Mouse (Mus musculus) CD4-positive, CD25-positive, alpha-beta regulatory T cell, adult 4 months (primary cell): ENCODE results near the gene Prkd3. TPM values are rescaled to one million over a fixed set of nuclear protein-coding genes. Genes with fewer than 3 reads are reported as not detected.

Experiments used
- ATAC-seq: one replicate; pipeline ENCODE4 v1.8.0; 2017
- polyA plus RNA-seq, 2 experiments: library from polyadenylated mRNA; unstranded; fragments of 100-300 nt; shearing (Covaris generic); gene quantifications; one replicate each; pipeline ENCODE4 v1.2.1; 2017

The Prkd3 gene
- polyA plus RNA-seq, 2 experiments from 2014 or later = 8.1 to 11.4 TPM

DNA sequence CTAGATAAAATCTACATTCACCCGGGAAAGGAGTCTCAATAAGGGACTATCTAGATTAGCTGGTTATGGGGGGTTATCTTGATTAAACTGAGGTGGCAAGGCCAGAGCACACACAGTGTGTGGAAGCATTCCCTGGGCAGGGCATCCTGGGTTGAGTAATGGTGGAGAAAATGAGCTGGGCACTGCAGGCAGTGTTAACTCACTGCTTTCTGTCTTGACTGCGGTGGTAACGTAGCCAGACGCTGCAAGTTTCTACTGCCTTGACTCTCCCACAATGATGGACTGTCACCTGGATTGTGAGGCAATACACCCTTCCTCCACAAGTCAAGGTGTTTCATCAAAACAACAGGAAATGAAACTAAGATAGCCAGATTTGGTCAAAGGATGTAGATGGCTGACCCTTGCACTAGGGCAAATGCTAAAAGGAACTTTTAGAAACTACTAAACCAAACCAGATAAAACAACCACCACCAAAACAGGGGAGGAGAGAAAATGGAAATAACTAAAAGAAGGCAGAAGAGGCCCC lies 20.8 kb downstream of the Prkd3 start:
- ATAC-seq = peak; percentile 34

DNA sequence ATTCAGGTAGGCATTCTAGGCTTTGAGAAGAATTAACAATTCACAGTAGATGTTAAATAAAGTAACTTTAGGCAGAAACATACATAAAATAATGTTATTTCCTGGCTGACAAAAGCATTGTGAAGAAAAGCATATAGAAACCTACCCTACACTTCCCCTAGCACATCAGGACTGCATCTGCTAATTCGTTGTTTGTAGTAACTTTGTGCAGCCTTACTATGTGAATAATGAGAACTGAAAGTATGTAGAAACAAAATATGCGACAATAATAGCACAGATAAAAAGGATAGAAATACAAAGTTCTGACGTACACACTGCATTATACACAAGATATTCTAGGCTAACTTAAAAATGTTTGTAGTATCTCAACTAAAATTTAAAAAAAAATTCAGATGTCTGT lies 21.4 kb downstream of the Prkd3 start:
- no peak for ATAC-seq

DNA sequence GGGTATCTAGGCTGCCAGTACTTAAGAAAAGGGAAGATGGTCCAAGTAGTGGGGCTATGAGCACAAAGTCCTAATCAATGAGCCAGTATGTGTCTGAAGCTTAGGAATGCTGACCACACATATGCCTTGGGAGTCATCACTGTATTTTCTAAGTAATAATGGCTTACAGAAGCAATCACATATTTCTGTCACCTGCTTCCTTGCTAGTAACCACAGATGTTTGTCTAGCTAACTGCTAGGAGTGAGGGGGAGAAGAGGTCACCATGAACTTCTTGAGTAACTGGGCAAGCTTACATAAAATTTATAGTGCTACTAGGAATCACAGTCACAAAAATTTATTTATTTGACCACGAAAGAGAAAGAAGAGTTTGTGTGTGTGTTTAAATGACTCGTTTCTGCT lies 22.5 kb downstream of the Prkd3 start:
- ATAC-seq = no peak

DNA sequence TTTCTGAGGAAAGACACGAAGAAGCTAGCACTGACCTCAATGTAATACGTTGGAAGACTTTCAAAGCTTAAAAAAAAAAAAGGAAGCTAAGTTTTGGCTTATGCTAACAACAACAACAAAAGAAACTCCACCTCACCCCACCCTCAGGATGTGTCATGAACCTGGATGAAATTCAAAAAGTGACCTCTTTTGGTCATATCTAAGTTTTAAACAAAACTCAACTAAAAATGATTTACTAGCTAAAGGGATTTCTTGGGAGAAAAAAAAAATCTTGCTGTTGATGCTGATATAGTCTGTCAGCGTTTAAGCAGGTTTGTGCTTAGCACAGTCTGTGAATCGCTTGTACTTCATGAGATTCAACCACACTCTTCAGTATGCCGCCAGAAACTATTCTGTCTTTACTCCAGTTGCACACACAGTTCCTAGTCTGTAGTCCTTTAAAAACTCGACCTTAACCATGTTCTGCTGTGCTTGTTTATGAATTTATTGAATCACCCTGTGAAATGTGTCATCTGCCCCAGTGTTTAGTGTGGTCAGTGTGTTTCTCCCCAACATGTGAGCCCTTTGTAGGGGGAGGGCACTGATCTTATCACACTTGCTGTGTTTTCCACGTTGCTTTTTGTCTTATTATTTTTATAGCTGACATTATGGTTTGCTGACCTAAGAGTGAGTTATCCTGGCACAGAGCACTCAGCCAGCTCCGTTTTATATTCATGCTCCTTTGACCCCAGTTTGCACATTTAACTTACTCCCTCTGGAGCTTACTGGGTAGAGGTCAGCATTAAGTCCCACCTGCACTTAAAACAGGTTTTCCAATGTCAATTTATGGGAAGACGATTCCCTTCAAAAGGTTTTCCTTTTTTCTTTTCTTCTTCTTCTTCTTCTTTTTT lies 25.4 kb downstream of the Prkd3 start:
- ATAC-seq = no peak

DNA sequence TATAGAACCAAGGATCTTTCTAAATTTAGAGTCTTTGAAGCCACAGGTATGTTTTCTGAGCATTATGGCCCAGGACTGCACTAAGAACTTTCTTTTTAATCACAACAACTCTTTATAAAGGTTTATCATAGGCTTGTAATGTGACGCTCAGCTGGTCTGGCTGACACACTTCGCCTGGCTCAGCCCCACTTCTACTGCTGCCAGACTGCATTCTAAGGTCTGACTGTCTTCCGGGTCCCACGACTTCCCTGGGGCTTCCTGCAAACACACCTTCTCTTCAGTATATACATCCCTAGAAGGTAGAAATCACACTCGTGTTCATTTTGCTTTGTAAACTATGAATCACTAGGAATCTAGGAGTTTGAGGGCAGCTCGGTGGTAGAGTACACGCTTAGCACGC lies 26.2 kb downstream of the Prkd3 start:
- ATAC-seq = no peak

DNA sequence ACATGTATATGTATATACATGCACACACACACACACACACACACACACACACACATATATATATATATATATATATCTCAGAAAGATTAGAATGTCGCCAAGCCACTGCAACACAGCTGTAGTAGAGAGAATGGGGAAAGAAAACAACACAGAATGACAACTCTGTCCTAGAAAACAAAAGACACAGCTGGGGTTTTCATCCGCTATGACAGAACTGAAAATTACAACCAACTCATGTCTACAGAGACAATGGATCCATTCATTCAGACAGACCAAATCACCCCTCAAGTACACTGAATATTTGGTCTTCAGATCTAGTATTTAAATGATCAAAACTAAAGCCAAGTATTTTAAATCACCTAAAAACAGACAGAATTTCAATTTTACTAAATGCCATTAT lies 26.9 kb downstream of the Prkd3 start:
- ATAC-seq = no peak

DNA sequence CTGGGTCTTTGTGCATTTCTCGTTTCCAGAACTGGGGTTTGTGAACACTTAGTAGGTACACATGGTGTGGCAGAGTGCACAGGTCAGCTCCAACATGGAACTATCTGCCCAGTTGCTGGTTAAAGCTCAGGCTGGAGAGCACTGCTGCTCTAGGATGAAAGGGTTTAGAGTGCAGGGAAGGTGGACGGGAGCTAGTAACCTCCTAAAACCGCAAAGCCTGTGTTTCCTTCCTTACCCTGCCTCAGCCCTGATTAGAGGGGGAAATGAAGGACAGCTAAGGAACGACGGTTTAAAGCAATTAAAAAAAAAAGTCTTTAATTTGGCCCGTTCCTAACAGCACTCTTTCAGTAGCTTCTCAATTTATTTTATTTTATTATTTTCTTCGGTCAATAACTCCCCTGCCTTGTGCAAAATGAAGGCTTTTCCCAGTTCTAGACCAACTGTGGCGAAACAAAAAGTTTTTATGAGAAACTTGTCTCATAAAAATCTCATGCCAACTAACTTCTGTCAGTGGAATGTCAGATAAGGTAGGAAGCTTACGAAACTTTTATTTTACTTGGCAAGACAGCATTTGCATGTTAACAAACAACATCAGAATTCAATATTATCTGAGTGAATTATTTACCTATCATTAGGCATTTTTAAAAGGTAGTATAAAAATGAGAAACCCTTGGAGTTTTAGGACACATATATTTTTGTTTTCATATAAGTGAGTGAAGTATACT lies 28.2 kb downstream of the Prkd3 start:
- ATAC-seq = no peak

DNA sequence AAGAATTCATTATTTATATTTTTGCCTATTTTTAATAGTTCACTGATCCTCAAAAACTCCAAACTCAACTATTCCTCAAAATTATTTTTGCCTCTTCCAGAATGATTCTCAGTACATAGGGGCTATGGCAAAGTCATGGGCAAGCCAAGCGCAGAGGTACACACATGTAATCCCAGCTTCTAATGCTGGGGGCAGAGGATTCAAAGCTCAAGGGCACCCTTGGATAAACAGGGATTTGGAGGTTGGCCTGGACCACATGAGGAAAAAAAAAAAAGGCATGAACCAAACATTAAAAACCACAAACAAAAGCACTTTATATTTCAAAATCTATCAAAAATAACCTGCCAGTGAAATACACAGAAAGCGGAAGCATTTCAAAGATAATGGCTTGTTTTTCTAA lies 29.1 kb downstream of the Prkd3 start:
- ATAC-seq = no peak

DNA sequence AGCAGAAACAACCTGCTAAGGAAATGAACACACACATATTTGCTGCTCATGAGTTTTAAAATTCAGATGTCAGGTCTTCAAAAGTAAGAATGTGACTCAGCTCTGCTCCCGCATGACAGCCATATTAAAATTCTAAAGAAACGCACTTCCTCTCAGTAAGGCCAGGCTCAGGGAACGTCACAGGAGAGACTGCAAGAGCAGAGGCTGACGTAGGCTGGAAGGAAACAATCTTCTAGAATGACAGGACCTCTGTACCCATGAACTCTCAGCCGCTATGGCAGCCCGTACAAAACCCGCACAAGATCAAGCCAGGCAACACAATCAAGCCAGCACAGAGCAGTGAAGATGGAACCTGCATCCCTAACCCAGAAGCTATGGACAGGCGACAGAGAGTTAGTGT lies 31.6 kb downstream of the Prkd3 start:
- peak; percentile 54 for ATAC-seq

DNA sequence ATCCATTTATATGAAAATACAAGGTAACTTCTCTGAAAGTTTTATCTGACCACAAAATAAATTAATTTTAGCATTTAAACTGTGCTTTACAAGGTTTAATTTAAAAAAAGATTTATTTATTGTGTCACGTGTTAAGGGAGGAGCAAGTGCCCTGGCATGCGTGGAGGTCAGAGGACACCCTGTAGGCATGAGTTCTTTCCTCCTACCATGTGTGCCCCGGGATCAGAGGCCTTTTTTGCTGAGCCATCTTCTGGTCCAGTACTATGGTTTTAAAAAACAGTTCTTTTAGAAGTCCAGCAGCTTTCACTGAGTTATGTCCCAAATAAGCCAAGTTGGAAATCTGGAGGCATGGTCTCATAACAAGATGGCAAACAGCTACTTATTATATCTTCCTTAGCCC lies 36.9 kb downstream of the Prkd3 start:
- no peak for ATAC-seq

DNA sequence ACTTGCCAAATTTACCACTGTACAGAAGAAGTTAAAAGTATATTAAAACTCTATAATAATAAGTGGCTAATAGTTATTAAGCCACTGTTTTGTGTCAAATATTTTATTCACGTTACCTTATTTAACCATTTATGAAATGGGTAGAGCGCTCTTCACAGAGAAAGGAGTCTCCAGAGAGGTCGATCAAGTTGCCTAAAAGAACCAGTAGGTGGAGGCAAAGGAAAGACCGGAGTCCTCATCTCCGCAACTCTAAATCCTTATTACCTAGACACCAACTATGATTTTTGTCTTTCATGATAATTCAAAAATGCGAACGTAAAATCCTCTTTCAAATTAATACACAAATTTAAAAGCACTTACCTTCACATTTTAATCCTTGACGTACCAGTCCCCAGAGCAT lies 37.5 kb downstream of the Prkd3 start:
- no peak for ATAC-seq

DNA sequence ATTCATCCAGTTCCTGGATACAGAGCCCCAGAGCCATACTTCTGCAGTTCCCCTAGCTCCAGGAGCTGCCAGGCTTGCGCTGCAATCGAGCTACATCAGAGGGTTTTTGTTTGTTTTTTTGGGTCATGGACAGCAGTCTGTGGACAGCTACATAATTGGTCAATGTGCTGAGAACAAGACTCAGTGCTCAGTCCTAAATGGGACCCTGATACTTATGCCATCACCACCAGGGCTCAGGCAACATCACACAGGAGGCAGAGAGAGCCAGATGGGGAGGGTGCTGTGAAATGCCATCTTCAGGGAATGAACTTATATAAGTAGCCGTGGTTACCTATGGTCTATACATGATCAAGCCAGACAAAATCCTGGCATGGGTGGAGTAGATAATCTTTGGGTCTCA lies 52.1 kb downstream of the Prkd3 start:
- ATAC-seq = no peak

DNA sequence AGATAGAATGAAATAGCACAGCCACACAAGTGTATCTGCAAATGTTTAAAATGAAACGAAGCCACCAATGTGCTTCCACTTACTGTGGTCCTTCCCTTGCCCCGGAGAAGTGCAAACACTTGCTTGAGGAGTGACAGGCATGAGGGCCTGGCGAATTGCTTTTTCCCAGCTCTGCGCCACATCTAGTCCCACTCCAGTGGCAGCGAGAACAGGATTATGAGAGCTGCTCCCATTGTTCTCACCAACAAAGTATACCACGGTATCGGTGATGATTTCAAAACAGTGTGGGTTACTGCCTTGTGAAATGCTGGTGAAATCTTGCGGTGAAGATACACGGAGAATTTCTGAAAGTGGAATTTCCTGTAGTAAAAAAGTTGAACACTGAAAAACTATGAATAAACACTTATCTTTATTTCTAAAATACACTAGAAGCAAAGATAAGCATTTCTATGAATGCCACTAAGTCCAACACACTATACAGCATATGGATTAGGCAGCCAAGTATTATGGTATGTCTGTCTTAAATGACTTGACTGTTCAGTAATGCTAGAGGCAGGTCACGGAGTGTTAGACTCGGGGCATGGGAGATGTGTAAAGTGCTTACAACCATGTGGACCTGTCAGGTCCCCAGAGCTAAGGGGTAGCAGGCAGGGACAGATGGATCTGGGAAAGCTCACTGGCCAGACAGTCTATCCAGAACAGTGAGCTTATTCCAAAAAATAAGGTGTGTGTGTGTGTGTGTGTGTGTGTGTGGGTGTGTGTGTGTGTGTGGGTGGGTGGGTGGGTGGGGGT lies 54.3 kb downstream of the Prkd3 start:
- ATAC-seq = no peak

DNA sequence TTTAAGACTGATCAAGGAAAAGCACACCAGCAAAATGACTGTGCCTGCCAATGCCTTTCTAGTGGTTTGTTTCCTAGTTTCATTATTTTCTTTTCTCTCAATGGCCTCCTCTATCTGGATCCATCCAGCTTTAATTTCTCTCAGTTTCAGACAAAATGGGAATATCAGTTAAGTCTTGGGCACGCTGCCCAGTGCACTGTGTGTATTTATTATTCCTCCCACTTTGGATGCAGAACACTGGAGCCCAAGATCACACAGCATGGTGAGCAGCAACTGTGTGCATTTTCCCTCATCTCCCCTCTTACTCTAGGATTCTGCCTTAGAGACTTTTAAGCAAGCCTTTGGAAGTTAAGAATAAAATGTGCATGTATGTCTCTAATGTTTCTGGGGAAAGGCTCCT lies 56.2 kb downstream of the Prkd3 start:
- no peak for ATAC-seq

DNA sequence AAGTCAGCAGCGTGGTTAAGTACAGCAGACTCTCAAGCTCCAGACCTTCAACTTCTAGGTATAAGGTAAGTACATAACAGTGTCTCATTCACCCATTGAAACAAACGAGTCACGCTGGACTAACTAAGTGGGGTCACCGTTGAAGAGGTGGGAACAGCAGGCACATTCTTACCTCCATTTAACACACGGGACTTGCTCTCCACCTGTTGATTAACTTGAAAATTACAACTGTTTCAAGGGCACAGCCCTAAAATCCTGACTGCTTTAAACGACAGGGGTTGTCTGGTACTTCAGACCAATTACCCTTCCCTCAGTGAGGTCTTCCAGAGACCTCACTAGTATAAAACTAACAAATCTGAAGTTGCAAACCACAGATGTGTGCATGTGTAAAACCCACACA lies 61.1 kb downstream of the Prkd3 start:
- no peak for ATAC-seq

DNA sequence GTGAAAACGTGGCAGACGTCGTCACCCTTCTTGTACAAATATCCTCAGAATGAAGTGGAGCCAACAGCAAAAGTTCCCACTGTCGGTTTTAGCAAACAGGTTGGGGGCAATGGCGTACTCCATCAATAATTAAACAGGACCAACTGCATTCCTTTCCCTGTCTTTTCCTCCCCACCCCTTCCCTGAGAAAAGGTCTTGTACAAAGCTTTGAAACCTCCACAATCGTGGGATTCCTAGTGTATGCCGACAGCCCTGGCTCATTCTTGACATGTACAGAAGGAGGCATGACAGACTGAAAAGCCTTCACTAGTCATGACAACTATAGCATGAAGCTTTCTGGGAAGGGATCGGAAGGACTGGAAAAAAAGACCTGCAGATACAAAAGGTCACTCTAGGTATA lies 67.4 kb downstream of the Prkd3 start:
- no peak for ATAC-seq

DNA sequence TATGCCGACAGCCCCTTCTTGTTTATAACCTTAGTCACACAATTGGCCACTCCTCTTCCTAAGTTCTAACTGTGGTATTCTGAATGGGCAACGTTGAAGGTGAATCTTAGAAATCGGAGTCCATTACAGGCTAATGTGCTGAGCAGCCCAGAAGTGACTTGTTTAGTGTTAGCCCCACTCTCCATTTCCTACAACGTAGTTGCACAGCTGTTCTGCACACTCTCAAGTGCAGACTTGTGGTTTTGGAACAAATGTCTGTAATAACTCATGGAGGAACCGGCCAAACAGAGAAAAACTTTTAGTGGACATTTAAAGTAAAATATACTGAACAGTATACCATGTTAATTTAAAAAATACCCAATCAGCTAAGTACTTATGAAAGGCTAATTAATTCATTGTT lies 68.5 kb downstream of the Prkd3 start:
- ATAC-seq = no peak

DNA sequence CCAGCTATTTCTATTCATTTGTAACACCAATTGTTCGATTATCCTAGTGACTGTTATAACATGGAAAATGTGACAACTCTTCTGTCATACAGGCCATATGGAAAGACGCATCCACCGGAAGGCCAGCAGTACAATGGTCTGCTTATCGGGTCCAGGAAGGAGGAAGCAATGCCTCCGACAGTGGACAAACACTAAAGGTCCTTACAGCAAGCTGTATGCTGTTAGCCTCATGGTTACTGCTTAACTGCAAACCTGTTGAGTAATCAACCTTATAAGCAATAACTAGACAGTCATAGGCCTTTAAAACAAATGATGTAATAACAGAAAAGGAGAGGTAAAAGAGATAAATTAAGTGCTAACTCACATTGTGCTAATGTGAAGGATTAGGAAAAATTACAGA lies 69.4 kb downstream of the Prkd3 start:
- ATAC-seq = no peak

DNA sequence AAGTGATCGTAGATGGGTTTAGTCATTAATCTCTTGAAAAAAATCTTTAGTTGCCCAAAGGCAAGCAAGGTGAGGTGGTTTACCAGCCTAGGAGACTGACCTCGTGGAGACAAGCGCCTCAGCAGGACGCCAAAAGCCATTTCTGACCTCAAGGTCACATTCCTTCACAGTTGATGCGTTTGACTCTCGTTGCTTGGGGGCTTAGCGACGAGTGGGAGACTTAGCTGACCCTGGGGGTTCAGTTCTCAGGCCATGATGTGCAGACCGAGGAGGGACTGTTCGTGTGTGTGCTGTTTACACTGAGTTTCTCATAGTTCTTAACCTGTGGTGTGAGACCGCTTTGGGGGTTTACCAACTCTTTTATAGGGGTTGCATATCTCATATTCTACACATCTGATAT lies 78.0 kb downstream of the Prkd3 start:
- no peak for ATAC-seq

DNA sequence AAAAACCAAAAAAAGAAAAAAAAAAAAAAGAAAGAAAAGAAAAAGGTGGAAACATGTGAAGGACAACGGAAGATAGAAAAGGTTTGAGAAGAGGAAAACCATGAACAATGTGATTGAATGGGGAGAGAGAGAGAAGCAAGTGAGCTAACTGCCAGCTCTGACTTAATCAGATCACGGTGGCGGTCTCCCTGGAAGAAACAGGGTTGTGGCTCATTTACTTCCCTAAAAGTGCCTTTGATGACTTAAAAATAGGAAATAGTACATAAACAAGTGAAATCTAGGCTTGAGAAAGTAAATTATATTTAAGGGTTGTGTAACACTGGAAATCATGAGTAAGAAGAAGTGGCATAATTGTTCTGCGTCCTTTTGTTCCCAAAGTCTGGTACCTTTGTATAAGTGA lies 81.7 kb downstream of the Prkd3 start:
- no peak for ATAC-seq

DNA sequence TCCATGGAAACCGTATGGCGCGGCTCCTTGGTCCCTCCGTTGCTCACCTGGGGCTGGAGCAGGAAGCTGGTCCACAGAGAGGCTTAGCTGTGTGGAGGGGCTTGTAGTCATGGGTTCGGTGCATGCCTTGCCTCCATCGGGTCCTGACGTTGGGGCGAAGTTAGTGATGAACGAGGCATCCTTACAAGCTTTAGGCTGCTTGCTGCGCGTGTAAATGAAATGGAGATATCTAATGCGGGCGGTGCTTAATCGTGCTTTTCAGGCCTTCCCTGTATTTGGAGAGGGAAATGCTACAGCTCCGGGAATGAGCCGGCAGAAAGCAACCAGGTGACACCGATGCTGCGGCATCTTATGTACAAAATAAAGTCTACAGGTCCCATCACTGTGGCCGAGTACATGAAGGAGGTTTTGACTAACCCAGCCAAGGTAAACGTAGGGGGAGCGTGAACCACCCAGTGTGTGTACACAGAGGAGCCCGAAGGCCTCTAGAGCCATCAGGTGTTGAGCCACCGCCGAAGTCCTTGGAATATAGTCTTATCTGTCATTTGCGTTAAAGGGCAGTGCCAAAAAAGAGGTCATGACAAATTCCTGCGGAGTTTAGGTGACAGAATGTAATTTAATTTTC lies 83.3 kb downstream of the Prkd3 start:
- no peak for ATAC-seq

DNA sequence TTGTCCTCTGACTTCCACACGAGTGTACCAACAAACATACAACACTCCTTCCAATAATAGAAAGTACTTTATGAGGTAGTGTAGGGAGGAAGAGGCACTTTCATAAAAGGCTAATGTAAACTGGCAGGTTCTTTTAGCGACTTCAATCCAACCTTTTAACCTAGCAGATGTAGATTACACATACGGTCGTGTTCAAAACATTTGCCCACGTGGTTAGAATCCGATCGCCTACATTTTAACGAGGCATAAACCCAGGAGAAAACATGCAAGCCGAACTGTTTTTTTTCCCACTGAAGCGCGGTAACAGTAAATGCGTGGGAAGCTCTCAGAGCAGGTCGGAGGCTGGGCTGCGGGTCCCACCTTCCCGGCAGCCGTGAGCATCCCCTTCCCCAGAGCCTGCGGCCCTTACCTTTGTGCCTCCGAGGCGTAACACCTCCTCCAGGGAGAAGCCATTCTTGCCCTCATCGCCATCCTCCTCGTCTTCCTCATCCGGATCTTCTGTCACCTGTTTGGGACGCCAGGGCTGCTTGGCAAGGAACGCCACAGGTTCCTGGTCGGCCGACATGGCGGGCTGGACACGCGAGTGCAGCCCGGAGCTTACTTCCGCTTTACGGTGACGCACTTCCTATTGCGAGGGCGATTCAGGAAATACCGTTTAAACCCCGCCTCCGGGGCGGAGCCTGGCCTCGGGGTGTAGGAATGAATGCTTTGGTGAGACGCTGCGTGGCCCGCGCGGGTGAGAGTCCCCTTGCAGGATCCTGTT lies 84.0 kb downstream of the Prkd3 start, which contains the start of the genes Cebpz and Ndufaf7:
Cebpz (minus strand) TSS at position 601 of the 763 bp plus-strand sequence.
Ndufaf7 (plus strand) TSS at position 671 of the 763 bp plus-strand sequence.
- ATAC-seq = peak; percentile 99
